ENCODE assay signal across 8 mouse cellular contexts in genomic region chr13:23437908-23438307, GRCm38 (mm10). TPM values are rescaled to one million over a fixed set of nuclear protein-coding genes. Genes with fewer than 3 reads are reported as not detected.
DNase-seq lines count a peak whose midpoint lies in the region; ATAC-seq and TF ChIP-seq lines count a peak whose summit lies in the region.

No protein-coding gene starts in this region.

- no peaks in the 10 kb centered on the region for H3K27me3 ChIP-seq in hindbrain, postnatal 0 days (ENCODE audit: insufficient read depth, low read length)

- peak; percentile 78 for ATAC-seq in hindbrain, postnatal 0 days

- intact Hi-C loops in left cerebral cortex, adult 2 months (cut with DNase I): loop anchor here (2.0 to 10.0 kb wide), 4 partner anchors 81 to 1726 kb away; partner anchors contain the start of genes Hist1h2ac, Hist1h2bb, Hist1h2bc and Hist1h3c

- under 1% methylated on average over 17 of the region's 17 CpGs for WGBS in hindbrain, postnatal 0 days
- WGBS in macrophage (ENCODE audit: missing documents): under 1% methylated on average over 17 of the region's 17 CpGs

- H3K27ac ChIP-seq in hindbrain, postnatal 0 days: peak overlapping the region; percentile 67; the same call in 1 of the 2 replicates
- peak overlapping the region; percentile 54 for H3K27ac ChIP-seq in left cerebral cortex, adult 2 months
- H3K27ac ChIP-seq in macrophage: peak overlapping the region; percentile 4; the same call in 1 of the 2 replicates

- peak overlapping the region; percentile 63 for H3K4me3 ChIP-seq in hindbrain, postnatal 0 days (ENCODE audit: low read length)
- H3K4me3 ChIP-seq in left cerebral cortex, adult 2 months: peak overlapping the region; percentile 60
- peak overlapping the region; percentile 54 for H3K4me3 ChIP-seq in macrophage (ENCODE audit: inconsistent target)

- DNase-seq in R1 (ENCODE audit: low read depth, low spot score): peak; percentile 79
- peak; percentile 68 to 88 for DNase-seq in cerebellum, postnatal 4 days (ENCODE audit: low spot score in 2 of 2)
- peak; percentile 76 to 79 for DNase-seq in gastrocnemius, adult 8-10 months (ENCODE audit: low spot score in 2 of 2)
- peak; percentile 90 for DNase-seq in hindbrain, postnatal 0 days (ENCODE audit: low spot score)
- peak; percentile 91 to 94 for DNase-seq in left cerebral cortex, adult 2 months (ENCODE audit: extremely low spot score in 1 of 2, low spot score in 2 of 2)
- peak; percentile 97 to 99 for DNase-seq in right cerebral cortex, adult 2 months (ENCODE audit: low spot score in 2 of 2)
- DNase-seq in urinary bladder, postnatal 14 days (ENCODE audit: low spot score): peak; percentile 88

- peak overlapping the region; percentile 59 for H3K9ac ChIP-seq in hindbrain, postnatal 0 days (replicated peaks; ENCODE audit: low read length)

- H3K9me3 ChIP-seq in hindbrain, postnatal 0 days (ENCODE audit: low read length): no peaks in the 10 kb centered on the region

- H3K36me3 ChIP-seq in hindbrain, postnatal 0 days (ENCODE audit: insufficient read depth, low read length): no peaks in the 10 kb centered on the region
- H3K36me3 ChIP-seq in macrophage (ENCODE audit: inconsistent target): no peaks in the 10 kb centered on the region

- TF ChIP-seq CTCF in hindbrain, postnatal 0 days (IDR thresholded peaks at IDR 0.05; ENCODE audit: low read depth): no peak
- no peak for TF ChIP-seq CTCF in left cerebral cortex, adult 2 months (IDR thresholded peaks at IDR 0.05)

- H3K79me2 ChIP-seq in macrophage (ENCODE audit: inconsistent target): no peaks in the 10 kb centered on the region

- H3K4me2 ChIP-seq in hindbrain, postnatal 0 days (ENCODE audit: low read depth, low read length): peak overlapping the region; percentile 84

- no peaks in the 10 kb centered on the region; the same call in 1 of the 2 replicates for H3K4me1 ChIP-seq in hindbrain, postnatal 0 days (ENCODE audit: insufficient read depth, low read length)

RNA-seq across cellular contexts. Expression of gene Abt1, which starts 14.2 kb away (rescaled TPM):
- 1 to 10 TPM; 3.2 to 4.8 (median 4.0) TPM for total RNA-seq in gastrocnemius, adult 8-10 months (2022)
- total RNA-seq in hindbrain, postnatal 0 days (2014; rRNA removed): 5.0 and 5.5 TPM in 2 replicates
- polyA plus RNA-seq in hindbrain, postnatal 0 days (2015; fragmentation: Nextera tagmentation; extraction: Ambion mirVana): 7.2 and 7.6 TPM in 2 replicates
- 1 to 10 TPM; 8.9 to 9.8 TPM for total RNA-seq in left cerebral cortex, adult 2 months (2021)
- 1 to 10 TPM in 20 of 26 experiments, under 1 TPM in 6; 0.46 to 3.6 (median 1.9) TPM for total RNA-seq in macrophage (2018; cell fraction: chromatin; rRNA removed)
- 1 to 10 TPM; 1.9 to 4.1 (median 3.4) TPM for total RNA-seq in macrophage (2018; cell fraction: cytosol; rRNA removed)
- total RNA-seq in macrophage (2018; cell fraction: nucleus; rRNA removed): 1 to 10 TPM in 24 of 26 experiments, under 1 TPM in 2; 0.59 to 4.0 (median 2.2) TPM
- 3.5 to 4.4 TPM (median 3.7 TPM) in 3 replicates for polyA plus RNA-seq in macrophage (2018)

RNA-seq across cellular contexts. Expression of gene Btn1a1, which starts 27.8 kb away (rescaled TPM):
- total RNA-seq in gastrocnemius, adult 8-10 months (2022): not detected
- 0.40 and 0.89 TPM in 2 replicates for total RNA-seq in hindbrain, postnatal 0 days (2014; rRNA removed)
- polyA plus RNA-seq in hindbrain, postnatal 0 days (2015; fragmentation: Nextera tagmentation; extraction: Ambion mirVana): 0.15 and 0.24 TPM in 2 replicates
- not detected for total RNA-seq in left cerebral cortex, adult 2 months (2021)
- not detected for total RNA-seq in macrophage (2018; cell fraction: chromatin; rRNA removed)
- not detected for total RNA-seq in macrophage (2018; cell fraction: cytosol; rRNA removed)
- not detected for total RNA-seq in macrophage (2018; cell fraction: nucleus; rRNA removed)
- polyA plus RNA-seq in macrophage (2018): not detected in 3 replicates

RNA-seq across cellular contexts. Expression of gene Btn2a2, which starts 50.7 kb away (rescaled TPM):
- not detected for total RNA-seq in gastrocnemius, adult 8-10 months (2022)
- not detected in 2 replicates for total RNA-seq in hindbrain, postnatal 0 days (2014; rRNA removed)
- 0.11 TPM in 1 of 2 replicates, not detected in the other for polyA plus RNA-seq in hindbrain, postnatal 0 days (2015; fragmentation: Nextera tagmentation; extraction: Ambion mirVana)
- total RNA-seq in left cerebral cortex, adult 2 months (2021): 1 to 10 TPM in 1 of 2 experiments, under 1 TPM in 1; 0.65 to 1.4 TPM
- total RNA-seq in macrophage (2018; cell fraction: chromatin; rRNA removed): not detected
- not detected for total RNA-seq in macrophage (2018; cell fraction: cytosol; rRNA removed)
- not detected for total RNA-seq in macrophage (2018; cell fraction: nucleus; rRNA removed)
- not detected in 3 replicates for polyA plus RNA-seq in macrophage (2018)

Comparison
In these comparisons a context has a peak if more than half of its experiments do, and no peak if none do; other contexts are left out.
1. Peak in every context shown above with its lines: DNase-seq, ATAC-seq, H3K4me3 ChIP-seq and H3K27ac ChIP-seq.
2. H3K27ac ChIP-seq: peak in every context shown above with its lines; median percentile 67 in hindbrain, postnatal 0 days; 54 in left cerebral cortex, adult 2 months; 4 in macrophage.